Mouse (Mus musculus): ENCODE results near the gene Cap2.

Gene Cap2

DNA sequence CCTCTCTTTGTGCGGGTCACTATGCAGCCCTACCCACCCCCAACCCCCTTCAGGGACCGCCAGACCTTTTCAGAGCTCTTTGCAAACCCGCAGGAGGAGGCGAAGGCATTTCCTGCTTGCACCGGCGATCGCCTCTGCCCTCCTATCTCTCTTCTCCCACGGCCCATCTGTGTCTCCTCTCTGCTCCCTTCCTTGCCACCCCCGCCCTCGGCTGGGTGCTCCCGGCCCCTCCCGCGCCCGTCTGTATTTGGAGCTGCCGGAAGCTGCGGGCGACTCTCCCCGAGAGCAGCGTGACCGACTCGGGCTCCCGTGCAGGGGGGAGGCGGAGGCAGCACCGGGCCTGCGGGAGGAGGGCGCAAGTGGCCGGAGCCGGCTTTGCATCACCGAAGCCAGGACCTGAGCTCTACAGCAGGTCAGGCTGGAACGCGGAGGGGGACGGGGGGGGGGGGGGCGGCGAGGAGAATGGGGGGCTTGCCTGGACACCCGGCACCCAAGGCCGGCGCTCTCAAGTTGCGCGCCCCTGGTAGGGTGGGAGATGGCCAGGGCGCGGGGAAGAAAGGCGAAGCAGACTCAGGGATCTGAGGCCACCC is at the start of gene Cap2:
Gene Cap2 (plus strand): TSS at position 49 of the 590 bp plus-strand sequence.
- DNase-seq = peak; percentile 30 to 56

DNA sequence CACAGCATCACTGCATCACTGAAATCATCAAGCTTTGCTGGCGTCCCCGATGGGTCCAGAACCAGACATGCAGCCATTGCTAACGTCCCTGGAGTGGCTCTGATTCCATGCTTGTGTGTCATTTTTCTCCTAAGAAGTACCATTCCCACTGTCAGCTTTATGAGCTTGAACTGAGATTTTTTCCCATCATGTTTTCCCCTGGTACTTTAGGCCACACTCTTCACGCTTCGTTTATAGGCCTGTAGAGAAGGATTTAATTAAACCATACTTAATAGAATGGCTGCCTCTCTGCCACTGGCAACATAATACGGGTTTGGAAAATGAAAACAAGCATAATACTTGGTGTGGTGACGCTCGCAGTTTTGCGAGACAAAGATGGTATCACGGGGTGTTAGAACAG is 42.1 kb upstream of the Cap2 start:
- DNase-seq = no peak

DNA sequence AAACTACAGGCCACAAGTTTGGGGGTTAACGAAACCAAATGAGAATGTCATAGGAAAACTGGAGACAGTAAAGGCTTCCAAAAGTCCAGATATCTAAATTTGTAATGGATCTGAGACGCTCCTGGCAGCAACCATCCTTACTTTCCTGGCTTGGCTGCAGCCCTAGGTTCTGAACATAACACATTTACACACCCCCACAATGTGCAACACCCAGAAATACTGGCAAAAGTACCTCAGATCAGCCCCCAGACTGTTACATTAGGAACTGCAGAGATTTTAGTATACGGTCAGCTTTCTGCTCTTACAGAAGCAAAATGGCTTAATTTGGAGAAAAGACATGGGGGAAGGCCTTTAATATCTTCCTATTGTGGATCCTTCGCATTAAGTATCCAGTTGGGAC is 39.4 kb upstream of the Cap2 start:
- DNase-seq = no peak

DNA sequence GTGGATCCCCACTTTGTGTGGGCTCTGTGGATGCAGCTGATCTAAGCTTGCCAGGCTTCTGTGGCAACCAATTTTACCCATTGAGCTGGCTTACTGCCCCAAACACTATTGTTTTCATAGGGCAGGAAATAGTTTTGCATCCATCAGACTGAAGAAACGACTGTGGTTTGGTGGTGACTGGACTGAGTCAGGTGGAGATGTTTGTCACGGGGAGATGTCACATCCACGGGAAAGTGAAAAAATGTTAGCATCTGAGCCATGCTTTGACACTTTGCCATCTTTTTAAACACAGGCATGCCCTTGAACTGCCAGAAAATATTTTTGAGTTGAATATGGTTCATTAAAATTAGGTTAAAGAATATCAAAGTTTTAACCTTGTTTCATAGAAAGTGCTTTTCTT is 37.9 kb upstream of the Cap2 start:
- DNase-seq = no peak

DNA sequence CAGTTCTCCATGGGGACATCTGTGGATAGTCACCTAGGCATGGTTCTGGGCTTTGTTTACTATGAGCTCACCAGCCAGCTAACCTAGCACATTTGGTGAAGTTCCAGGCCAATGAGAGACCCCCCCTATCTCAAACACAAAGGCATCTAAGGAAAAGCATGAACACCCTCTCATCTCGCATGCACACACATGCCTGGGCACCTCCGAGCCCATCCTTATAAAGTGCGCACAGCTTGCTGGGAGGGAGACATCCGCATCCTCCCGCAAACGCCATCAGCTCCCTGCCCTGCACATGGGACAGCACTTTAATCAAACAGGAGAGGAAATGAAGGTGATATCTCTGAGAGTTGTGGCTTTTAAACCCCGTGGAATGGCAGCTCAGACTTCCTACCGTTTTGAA is 33.4 kb upstream of the Cap2 start:
- no peak for DNase-seq

DNA sequence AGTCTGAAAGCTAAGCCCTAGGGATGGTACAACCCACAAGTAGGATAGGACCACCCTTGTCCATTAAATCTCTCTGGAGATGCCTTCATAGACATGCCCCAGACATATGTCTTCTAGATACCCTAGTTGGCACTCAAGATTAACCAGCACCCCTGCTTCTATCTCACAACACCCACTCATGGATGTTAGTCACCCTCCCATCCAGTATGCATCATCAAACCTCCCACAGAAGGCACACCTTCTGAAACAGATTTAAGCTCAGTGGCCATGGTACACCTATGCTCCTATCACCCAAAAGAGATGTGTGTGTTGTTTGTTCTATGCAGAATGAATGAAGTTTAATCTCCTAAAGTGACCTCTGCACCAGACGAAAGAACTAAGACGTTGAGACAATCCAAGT is 32.1 kb upstream of the Cap2 start:
- no peak for DNase-seq

DNA sequence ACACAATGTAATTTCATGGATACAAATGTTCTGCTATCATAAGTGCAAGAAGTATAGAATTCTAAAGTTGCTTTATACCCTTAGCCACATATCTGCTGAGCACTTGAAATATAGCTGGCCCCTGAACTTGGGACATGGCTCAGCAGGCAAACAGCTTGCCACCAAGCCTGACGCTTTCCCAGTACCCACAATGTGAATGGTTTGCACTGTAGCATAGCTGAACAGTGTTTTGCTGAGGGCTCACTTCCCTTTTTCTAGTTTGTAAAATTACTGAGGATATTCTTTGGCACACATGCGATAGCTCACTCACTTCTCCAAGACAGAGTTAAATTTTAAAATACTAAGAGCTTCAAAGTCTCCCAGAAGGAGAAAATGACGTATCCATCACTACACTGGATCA is 20.4 kb upstream of the Cap2 start:
- no peak for DNase-seq

DNA sequence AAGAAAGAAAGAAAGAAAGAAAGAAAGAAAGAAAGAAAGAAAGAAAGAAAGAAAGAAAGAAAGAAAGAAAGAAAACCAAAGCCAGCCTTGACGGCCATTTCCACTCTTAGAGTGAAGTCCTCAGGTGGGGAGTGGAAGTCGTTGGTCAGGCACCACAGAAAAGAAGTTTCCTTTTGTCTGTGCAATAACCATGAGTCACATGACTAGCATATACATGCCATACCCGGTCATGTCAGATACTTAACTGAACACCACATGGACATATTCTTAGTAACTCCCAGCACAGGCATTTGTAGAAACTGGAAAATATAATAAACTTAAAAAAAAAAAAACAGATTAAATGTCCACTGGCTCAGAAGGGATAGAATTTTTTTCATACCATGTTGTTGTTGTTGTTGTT is 16.0 kb upstream of the Cap2 start:
- no peak for DNase-seq

DNA sequence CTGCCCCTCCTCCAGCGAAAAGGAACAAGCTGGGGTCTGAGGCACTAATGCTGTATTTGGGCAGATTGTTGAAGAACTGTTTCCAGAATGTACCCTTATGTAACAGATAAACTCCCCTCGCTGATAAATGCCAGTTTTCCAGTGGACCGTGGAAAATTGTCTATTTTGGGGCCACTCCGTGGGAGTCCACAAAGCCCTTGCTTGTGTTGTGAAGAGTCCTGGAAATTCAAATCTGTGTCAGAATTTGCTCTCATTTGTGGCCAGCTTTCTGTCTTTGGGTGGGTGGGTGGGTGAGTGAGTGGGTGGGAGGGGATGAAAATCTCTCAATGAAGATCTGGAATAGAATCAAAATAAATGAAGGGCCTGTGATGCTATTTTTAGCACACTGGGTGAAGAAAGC is 13.5 kb upstream of the Cap2 start:
- no peak for DNase-seq

DNA sequence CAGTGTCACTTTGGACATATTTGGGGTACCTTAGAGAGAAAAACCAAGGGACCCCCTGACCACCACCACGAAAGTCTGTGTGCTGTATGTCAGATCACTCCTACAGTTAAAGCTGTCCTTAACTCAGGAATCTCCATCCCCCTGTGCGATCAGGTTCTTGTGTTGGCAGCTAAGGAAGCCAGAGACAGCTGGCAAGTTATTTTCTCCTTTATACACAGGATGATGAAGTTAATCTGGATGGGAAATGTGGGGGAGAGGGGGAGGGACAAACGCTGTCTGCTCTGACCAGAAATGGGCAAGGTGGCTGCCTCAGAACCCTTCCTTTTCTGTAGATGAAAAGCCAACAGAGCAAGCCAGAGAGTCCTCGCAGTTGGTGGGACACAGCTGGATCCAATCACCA is 11.0 kb upstream of the Cap2 start:
- DNase-seq = no peak

DNA sequence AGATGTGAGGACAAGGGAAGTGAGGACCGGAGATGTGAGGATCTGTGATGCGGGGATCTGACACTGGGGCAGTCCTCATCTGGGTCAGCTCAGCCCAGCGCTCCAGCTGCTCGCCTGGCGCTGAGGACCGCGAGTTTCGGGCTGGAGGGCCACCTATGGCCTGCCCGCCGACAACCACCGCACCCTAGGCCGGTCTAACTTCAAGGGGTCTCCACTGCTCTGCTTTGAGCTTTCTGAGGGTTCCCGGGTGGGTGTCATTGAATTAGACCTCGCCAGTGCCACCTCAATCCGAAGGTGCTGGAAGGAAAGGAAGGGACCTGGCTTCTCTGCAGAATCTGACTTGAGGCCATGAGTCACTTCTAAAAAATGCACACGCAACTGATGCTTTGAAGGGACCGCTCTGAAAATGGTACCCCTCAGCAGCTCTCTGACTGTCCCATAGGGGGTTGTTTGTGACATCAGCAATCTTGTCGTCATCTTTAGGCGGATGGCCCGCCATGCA is 793 bp downstream of the Cap2 start:
- DNase-seq = no peak

DNA sequence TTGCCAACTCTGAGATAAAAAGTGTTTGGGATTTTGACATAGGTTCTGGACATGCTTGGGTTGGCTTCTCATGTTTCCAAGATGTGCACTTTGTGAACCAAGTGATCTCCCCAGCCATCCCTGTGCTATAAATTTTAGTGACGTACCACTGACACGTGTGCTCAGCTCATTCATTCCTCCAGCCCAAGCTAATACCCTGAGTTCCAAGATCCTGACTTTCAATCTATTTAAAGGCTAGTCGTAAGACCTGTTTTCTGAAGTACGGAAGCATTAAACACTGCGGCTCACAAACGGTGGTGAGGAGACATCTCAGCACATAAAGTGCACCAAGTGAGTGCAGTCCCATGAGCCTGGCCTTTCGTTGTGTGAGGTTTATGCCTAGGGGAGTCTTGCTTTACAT is 6.3 kb downstream of the Cap2 start:
- no peak for DNase-seq

DNA sequence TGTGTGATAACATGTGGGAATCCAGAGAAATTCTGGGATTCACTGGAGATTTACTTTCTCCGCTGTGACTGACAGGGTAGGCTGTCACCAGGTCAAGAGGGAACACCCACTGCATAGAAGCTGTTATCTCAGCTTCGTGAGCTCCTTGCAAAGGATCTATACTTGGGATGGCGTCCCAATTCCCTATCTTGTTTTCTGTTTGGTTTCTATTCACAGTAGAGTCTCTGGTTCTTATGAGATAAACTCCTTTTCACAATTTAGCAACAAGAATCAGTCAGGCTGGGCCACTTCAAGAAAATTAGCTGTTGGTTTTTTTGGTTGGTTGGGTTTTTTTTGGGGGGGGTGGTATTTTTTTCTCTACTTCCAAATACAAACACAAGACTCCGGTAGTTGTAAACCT is 7.2 kb downstream of the Cap2 start:
- DNase-seq = no peak

DNA sequence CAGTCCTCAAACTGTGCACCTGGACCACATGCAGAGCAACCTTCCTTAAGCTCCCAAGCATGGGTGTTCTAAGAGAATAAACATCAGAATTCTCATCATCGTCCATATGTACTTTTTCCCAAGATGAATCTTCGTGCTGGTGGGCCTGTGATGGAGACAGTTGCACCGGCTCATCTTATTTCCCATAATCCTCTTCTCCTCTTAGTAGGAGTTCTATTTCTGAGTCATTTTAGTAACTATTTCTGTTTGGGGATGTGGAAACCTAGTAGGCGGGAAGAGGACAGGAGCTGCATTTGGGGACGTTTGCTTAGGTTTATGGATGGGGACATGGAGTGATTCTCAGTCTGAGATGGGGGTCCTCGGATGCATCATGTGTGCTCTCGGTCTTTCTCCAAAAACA is 8.8 kb downstream of the Cap2 start:
- DNase-seq = no peak

DNA sequence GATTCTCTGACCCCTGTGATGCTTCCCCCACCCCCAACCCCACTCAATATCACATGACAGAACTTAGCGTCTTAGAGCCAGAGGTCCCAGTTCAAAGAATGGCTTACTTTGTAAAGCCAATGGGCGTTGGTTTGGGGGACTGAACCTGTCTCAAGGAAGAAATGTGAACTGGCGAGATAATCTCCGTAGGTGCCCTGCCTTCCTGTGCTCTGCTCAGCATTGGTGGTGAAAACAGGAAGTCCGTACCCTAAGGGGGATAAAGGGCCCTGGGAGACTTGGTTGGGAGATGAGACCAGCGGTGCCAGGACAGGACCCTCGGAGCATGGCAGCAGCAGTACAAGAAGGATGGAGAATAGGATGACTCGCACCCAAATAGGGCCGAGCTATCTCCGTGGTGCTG is 12.8 kb downstream of the Cap2 start:
- DNase-seq = no peak

DNA sequence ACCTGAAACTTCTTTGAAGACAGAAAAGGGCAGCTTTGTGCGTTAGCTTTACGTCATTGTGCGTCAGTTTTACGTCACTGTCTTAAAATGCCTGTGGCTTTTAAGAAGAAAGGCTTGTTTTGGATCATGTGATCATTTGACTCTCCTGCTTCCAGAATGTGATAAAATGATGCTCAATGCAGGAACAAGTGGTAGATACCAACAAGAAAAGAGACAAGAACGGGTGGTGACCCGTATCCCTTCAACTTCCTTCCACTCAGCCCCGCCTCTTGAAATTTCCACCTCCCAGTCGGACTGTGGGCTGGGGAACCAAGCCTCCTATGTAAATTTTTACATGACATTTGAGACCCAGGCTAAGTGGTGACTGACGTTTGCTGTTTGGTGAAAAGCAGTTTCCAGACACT is 13.5 kb downstream of the Cap2 start:
- no peak for DNase-seq

DNA sequence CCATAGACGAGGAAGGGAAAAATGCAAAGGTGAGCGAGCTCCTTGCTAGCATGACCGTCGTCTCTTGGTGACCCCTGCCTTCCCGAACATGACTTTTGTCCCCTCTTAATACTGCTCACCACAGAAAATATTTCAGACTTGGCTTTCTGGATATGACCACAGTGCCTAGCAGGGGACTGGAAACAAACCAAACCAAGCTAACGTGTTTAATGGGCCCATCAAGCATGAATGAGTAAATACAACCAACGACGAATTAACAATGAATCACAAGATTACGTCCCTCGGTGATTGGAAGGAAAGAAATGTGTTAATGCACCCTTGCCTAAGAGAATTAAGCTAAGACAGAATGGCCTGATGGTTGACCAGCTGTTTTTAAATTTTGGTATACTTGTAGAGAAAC is 13.9 kb downstream of the Cap2 start:
- DNase-seq = no peak

DNA sequence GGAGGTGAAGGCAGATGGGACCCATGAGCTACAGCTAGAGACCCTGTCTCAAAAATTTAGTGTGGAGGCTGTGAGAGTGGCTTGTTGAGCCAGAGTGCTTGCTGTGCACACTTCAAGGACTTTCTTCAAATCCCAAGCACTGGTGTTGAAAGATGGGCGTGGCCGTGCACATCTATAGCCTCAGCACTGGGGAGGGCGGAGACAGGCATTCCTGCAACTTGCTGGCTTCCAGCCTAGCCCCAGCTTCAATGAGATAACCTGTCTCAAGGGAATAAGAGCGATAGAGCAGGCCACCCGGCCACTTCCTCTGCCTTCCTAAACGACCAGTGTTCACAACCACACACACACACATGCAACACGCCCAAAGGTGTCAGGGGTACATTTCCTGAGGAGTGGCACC is 14.5 kb downstream of the Cap2 start:
- DNase-seq = no peak

DNA sequence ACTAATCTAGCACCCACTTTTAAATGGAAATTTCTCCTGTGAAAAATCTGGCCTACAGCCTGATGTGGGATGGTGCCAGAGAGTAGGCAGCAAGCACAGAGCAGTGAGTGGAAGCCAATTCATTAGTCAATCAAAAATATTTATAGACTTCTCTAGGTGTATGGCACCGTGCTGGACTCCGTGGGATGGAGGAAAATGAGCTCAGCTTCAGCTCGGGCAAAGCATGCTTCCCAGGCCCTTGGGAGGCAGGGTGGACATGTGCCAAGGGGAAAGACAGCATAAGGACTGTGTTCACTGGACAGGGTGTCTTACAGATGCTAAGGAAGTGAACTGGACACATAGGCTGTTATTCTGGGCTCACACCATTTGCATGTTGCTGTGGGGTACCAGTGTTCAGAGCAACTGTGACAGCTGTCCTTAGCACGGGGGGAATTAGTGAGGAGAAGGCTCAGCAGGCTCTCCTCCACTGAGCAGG is 15.6 kb downstream of the Cap2 start:
- no peak for DNase-seq

DNA sequence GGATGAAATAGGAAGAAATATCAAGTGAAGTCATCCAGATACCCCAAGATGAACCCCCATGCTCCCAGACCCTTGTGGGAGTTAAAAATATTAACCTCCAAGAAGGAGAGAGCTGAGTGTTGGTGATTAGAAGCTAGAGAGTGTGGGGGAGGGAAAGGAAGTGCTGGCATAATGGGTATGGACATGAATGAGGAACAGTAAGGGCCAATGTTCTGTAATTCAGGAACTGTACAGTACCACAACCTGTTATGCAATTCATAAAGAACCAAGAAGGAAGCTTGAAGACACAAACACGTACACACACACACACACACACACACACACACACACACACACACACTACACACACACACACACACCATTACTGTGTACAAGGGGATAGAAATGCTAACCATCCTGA is 19.8 kb downstream of the Cap2 start:
- DNase-seq = no peak

DNA sequence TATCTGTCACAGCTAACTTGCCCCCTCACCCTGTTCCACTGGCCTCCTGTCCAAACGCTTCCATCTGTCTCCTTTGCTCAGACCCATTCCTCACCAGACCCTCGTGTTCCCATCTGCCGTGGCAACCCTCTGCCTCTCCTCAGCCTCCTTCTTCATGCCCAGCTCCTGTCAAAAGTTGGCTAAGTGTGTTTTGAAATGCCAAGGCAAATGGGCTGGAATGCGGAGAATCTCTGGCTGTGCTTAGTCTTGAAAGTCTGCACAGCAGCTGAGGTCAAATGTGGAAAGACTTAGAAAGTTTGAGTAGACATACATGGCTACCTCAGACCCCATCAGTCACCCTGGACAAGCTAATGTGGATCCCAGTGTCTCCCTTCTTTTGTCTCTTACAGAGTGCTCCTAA is 21.1 kb downstream of the Cap2 start:
- DNase-seq = no peak

DNA sequence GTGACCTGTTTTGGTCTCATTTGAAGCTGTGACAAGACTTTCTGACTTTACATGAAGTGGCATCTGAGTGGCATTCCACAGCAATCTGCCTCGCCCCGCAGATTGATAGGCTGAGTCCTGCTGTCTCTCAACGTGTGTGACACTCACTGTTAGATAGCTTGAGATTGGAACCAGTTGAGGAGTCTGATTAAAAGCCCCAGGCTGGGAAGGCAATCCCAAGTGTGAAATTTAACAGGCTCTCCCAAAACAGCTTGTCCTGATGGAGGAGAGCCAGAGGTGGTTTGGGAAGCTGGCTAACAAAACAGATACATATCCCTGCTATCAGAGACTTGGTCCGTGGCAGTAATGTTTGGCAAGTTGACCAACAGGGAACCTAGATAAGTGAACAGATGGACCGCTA is 21.6 kb downstream of the Cap2 start:
- DNase-seq = no peak

DNA sequence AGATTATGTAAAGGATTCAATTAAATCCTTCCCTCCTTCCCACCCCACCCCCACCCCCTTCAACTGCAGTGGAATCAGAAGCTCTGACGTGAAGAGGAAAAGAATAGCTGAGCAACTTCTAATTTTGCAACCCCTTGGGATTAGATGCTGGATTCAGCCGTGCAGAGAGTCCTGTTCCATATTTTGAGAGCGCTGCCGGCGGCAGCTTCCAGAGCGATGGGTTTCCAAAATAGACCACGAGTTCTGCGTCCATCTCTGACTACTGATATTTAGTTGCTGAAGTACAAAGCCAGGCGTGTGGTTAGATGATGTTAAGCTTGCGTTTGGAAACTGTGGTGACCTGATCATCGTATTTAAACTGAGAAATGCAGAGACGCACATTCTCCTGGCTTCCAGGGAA is 22.1 kb downstream of the Cap2 start:
- no peak for DNase-seq

DNA sequence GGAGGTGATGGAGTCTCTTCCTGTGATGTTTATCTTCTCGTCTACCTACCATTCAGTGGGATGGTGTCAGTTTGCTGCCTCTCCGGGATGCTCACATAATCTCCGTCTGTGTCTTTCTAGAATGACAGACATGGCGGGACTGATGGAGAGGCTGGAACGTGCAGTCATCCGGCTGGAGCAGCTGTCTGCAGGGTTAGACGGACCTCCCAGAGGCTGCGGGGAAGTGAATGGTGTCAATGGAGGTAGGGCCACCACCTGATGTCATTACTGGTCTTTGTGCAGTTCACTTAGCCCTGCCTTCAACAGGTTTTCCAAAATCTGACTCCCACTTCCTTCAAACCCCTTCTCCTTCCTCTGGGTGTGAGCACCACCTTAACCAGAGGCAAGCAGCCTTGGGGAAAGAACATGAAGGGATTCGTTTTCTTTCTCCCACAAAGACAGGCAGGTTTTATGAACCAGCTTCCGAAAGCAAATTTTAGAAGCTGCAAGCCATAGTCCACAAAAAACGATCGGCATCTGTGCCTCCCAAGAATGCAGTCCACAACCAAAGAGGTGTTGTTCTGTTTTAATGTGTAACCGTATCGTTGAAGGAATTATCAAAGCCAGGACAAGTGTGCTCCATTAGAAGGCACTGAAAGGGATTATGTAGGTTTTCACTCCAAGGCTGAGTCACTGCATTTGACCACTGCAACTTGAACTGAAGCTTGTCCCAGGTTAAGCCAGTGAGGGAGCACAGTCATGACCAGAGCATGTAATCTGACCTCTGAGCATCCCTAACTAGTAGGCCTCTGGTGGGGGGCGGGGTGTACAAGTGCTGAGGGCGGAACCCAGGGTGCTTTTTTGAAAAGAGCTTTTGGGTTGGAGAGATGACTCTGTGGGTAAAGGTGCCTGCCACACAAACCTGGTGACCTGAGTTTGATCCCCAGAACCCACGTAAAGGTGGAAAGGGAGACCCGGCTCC is 23.9 kb downstream of the Cap2 start:
- DNase-seq = no peak
